Mouse (Mus musculus): ENCODE data around the gene Gpx8. TPM values are rescaled to one million over a fixed set of nuclear protein-coding genes. Genes with fewer than 3 reads are reported as not detected.

The Gpx8 gene
- not detected in 4 replicates for total RNA-seq (2023; ENCODE audit: inconsistent age)

GRCm38 (mm10) chr13:113046211-113046883, at the start of gene Gpx8:
TSS of gene Gpx8 (minus strand) at chr13:113046410.

GRCm38 (mm10) chr13:113034950-113035421, 11.2 kb downstream of the Gpx8 start, which contains the start of gene Cdc20b:
TSS of gene Cdc20b (plus strand) at chr13:113035111.

GRCm38 (mm10) chr13:112993531-112994152, 52.6 kb downstream of the Gpx8 start, which contains the start of gene Mcidas:
TSS of gene Mcidas (plus strand) at chr13:112993845.

Other genes starting within 250 kb of the Gpx8 start
- 0.42 to 0.69 TPM (median 0.45 TPM) in 3 of 4 replicates, not detected in the other for gene Plpp1, start 245.6 kb downstream of the Gpx8 start, total RNA-seq (2023; ENCODE audit: inconsistent age)
- gene Mtrex, start 119.0 kb downstream of the Gpx8 start, total RNA-seq (2023; ENCODE audit: inconsistent age): 59.2 to 68.3 TPM (median 63.5 TPM) in 4 replicates
- 17.7 to 23.6 TPM (median 18.9 TPM) in 4 replicates for gene Dhx29, start 119.0 kb downstream of the Gpx8 start, total RNA-seq (2023; ENCODE audit: inconsistent age)
- gene Ccno, start 58.6 kb downstream of the Gpx8 start, total RNA-seq (2023; ENCODE audit: inconsistent age): not detected in 4 replicates
- not detected in 4 replicates for gene Mcidas, start 52.6 kb downstream of the Gpx8 start, total RNA-seq (2023; ENCODE audit: inconsistent age)
- gene Cdc20b, start 11.3 kb downstream of the Gpx8 start, total RNA-seq (2023; ENCODE audit: inconsistent age): not detected in 4 replicates
- gene Gzma, start 54.6 kb upstream of the Gpx8 start, total RNA-seq (2023; ENCODE audit: inconsistent age): 0.80 to 1.4 TPM in 2 of 4 replicates, not detected in the others
- not detected in 4 replicates for gene Esm1, start 163.2 kb upstream of the Gpx8 start, total RNA-seq (2023; ENCODE audit: inconsistent age)
- gene Gzmk, start 179.5 kb upstream of the Gpx8 start, total RNA-seq (2023; ENCODE audit: inconsistent age): not detected in 4 replicates
- gene BC067074, start 246.7 kb upstream of the Gpx8 start, total RNA-seq (2023; ENCODE audit: inconsistent age): not detected in 4 replicates

Measured in B cell, adult (primary cell).